Mouse (Mus musculus): Measurements from ENCODE around the gene Erc2. TPM values are rescaled to one million over a fixed set of nuclear protein-coding genes. Genes with fewer than 3 reads are reported as not detected.

The Erc2 gene
- total RNA-seq (2023) = not detected in 4 replicates

DNA sequence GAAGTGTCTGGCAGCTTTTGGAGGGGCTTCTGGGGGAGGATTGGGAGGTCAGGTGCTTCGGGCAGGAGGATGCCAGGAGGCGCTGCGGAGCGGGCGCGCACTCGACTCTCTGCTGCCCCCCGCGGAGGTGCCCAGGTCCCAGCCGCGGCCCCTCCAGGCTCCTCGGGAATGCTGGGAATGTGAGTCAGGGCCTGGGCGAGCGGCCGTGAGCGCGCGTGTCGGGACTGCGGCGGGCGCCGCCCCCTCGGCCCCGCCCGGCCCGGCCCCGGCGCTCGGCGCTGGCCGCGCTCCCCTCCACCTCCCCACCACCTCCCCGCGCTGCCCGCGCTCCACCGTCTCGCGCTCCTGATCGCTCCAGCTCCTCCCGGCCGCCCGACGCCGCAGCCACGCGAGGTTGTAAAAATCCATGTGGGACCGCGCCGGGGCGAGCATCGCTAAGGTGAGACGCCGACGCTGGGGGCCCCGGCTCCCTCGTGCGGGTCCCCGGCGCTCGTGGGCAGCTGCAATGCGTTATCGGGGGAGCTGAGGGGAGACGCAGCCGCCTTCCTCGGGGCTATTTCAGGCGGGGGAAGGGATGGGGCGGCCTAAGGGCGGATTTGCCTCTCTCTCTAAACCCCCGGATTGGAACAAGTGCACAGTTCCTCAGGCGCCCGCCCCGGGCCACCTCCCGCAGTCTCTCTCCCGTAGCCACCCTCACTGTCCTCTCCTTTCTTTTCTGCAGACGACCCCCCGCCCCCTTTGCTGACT is at the start of gene Erc2:
Gene Erc2, plus strand, starts transcription at position 253 of the 747 bp plus-strand sequence.

DNA sequence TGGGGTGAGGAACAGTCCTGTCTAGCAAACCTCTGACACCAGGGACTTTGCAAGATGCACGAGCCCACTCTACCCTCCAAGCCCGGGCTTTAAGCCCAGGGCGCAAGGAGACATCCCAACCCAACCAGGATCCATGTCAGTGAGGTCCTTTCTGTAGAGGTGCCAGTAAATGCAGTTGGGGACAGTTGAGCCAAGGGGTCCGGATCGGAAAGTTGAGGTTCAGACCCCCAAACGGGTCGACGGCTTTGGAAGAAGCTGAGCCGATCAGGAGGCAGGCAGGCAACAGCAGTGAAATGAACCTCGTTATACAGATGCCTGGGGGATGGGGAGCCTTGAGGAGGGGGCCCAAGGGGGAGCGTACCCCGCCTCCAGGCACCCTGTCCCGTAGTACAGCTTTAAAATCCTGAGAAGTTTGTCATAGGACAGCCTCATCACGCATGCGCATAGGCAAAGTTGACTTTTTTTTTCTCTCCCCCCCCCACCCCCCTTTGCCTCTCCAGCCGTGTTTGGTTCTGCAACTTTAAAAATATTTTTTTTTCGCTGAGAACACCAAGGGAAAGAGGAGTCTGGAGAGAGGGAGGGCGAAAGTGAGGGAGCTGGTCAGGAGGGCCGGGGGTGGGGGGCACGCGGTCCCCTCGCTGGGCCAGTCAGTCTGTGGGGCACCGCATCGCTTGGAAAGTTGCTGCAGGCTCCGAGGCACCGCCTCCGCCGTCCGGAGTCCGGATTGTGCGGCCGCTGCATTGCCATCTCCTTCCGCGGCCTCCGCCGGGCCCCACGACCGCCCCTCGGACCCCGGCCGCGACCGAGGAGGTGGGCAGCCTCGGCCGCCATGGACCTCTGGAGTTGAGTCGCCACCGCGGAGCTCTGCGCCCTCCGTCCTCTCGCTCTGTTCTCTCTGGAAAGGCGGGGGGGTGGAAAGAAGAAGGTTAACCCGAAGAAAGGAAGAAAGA is 882.1 kb downstream of the Erc2 start, which contains the start of gene Wnt5a:
Gene Wnt5a, plus strand, starts transcription at position 650 of the 950 bp plus-strand sequence.

Other genes with a start within 250 kb of the Erc2 start
- gene Fam208a, start 193.6 kb upstream of the Erc2 start, total RNA-seq (2023) = 44.4 to 50.6 TPM (median 48.5 TPM) in 4 replicates
- 14.3 to 17.6 TPM (median 14.7 TPM) in 4 replicates for gene Ccdc66, start 114.0 kb upstream of the Erc2 start, total RNA-seq (2023)

All from B cell, adult 62 days (primary cell).